Mouse (Mus musculus) lung, adult 2 months (tissue): ENCODE results near the gene Ints13.

Experiments used
- CTCF ChIP-seq: fragments of 200-500 bp; IDR thresholded peaks from 2 replicates; pipeline ENCODE4 v1.5.1; 2011; ENCODE audit warnings: mild to moderate bottlenecking, low read length, control low read depth; ENCODE audit not compliant: insufficient read depth
- POLR2A ChIP-seq: fragments of 200-500 bp; IDR thresholded peaks from 2 replicates; pipeline ENCODE4 v1.6.1; 2011; ENCODE audit warnings: low read depth, mild to moderate bottlenecking, control low read depth, low read length, borderline replicate concordance; ENCODE audit errors: extremely low read depth

DNA sequence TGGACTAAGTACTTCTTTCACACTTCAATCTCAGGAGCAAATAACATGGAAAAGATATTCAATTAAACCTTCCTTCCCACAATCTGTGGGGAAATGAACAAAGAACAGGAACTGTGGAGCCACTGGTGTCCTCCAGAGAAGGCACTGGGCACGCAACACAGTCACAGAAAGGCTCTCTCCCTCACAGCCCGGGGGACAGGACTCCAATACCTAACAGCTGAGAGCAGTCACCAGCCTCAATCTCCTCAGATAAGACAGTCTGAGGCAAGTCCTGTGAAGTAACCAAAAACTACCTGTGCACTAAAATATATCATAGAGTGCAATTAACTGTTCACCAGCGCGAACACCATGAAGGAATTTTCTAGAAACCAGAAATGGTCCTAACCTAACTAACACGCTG, 76.9 kb downstream of the Ints13 start:
- no peak for TF ChIP-seq CTCF
- TF ChIP-seq POLR2A, result no peak
